ENCODE assay signal across 17 mouse cellular contexts in genomic region chr5:4398087-4398486, GRCm38 (mm10).
DNase-seq lines count a peak whose midpoint lies in the region; ATAC-seq and TF ChIP-seq lines count a peak whose summit lies in the region.
"Had no signal": no experiment of that assay in that cellular context is flagged by ENCODE, and none has a peak within 500 bp of the region (broad histone marks: within the 10 kb centered on the region; RNA-seq: fewer than 3 reads in every experiment).

No protein-coding gene starts in this region.

- no peak overlapping the region for H3K27ac ChIP-seq in midbrain, embryonic 12.5 days (replicated peaks)
- H3K27ac ChIP-seq in midbrain, postnatal 0 days (ENCODE audit: low read depth, low read length): no peak overlapping the region
- H3K27ac ChIP-seq in neural tube, embryonic 12.5 days: no peak overlapping the region
- no peak overlapping the region for H3K27ac ChIP-seq in neural tube, embryonic 15.5 days (replicated peaks)
- H3K27ac ChIP-seq in midbrain, embryonic 16.5 days (ENCODE audit: low read length): no peak overlapping the region
- H3K27ac ChIP-seq in forebrain, embryonic 10.5 days: no peak overlapping the region
- H3K27ac ChIP-seq: embryonic facial prominence, embryonic 10.5 days; gastrocnemius, adult 2 months; hindbrain, embryonic 12.5 days had no signal

- H3K4me3 ChIP-seq in midbrain, embryonic 12.5 days: no peak overlapping the region
- H3K4me3 ChIP-seq in midbrain, postnatal 0 days (ENCODE audit: low read depth, low read length): no peak overlapping the region
- H3K4me3 ChIP-seq in neural tube, embryonic 12.5 days: no peak overlapping the region
- no peak overlapping the region for H3K4me3 ChIP-seq in neural tube, embryonic 15.5 days (replicated peaks)
- no peak overlapping the region for H3K4me3 ChIP-seq in midbrain, embryonic 16.5 days (ENCODE audit: low read depth, low read length)
- no peak overlapping the region for H3K4me3 ChIP-seq in forebrain, embryonic 10.5 days
- H3K4me3 ChIP-seq: embryonic facial prominence, embryonic 10.5 days; gastrocnemius, adult 2 months; heart, embryonic 12.5 days; hindbrain, embryonic 12.5 days had no signal

- H3K4me2 ChIP-seq in midbrain, embryonic 12.5 days (replicated peaks): no peak overlapping the region
- no peak overlapping the region for H3K4me2 ChIP-seq in midbrain, postnatal 0 days (ENCODE audit: low read depth, low read length, poor library complexity, severe bottlenecking)
- H3K4me2 ChIP-seq in neural tube, embryonic 12.5 days (replicated peaks): no peak overlapping the region
- H3K4me2 ChIP-seq in neural tube, embryonic 15.5 days: no peak overlapping the region
- H3K4me2 ChIP-seq in midbrain, embryonic 16.5 days (ENCODE audit: low read length): no peak overlapping the region
- H3K4me2 ChIP-seq: heart, embryonic 12.5 days; hindbrain, embryonic 12.5 days had no signal

- no peaks in the 10 kb centered on the region for H3K9me3 ChIP-seq in midbrain, embryonic 12.5 days
- no peaks in the 10 kb centered on the region for H3K9me3 ChIP-seq in midbrain, postnatal 0 days (ENCODE audit: low read length)
- no peaks in the 10 kb centered on the region for H3K9me3 ChIP-seq in neural tube, embryonic 12.5 days
- H3K9me3 ChIP-seq in neural tube, embryonic 15.5 days (replicated peaks): no peaks in the 10 kb centered on the region
- no peaks in the 10 kb centered on the region for H3K9me3 ChIP-seq in midbrain, embryonic 16.5 days (replicated peaks; ENCODE audit: control insufficient read depth, low read length, poor library complexity, severe bottlenecking)
- H3K9me3 ChIP-seq in forebrain, embryonic 10.5 days: no peaks in the 10 kb centered on the region
- H3K9me3 ChIP-seq: embryonic facial prominence, embryonic 10.5 days; heart, embryonic 12.5 days; hindbrain, embryonic 12.5 days had no signal

- no peaks in the 10 kb centered on the region for H3K27me3 ChIP-seq in midbrain, embryonic 12.5 days
- no peaks in the 10 kb centered on the region for H3K27me3 ChIP-seq in midbrain, postnatal 0 days (ENCODE audit: insufficient read depth, low read length)
- 0 out of 2 replicates have a peak, but pooled peaks cover 2% of the 10 kb centered on the region for H3K27me3 ChIP-seq in neural tube, embryonic 12.5 days (replicated peaks)
- H3K27me3 ChIP-seq in neural tube, embryonic 15.5 days (replicated peaks): no peaks in the 10 kb centered on the region
- no peaks in the 10 kb centered on the region for H3K27me3 ChIP-seq in midbrain, embryonic 16.5 days (ENCODE audit: control insufficient read depth, insufficient read depth, low read depth, low read length)
- H3K27me3 ChIP-seq in forebrain, embryonic 10.5 days (ENCODE audit: poor library complexity, severe bottlenecking): no peaks in the 10 kb centered on the region
- H3K27me3 ChIP-seq: CH12.LX; heart, embryonic 12.5 days; hindbrain, embryonic 12.5 days had no signal

- TF ChIP-seq CTCF in midbrain, postnatal 0 days (IDR thresholded peaks at IDR 0.05): no peak

- no peak for DNase-seq in midbrain, postnatal 0 days (ENCODE audit: low spot score)
- DNase-seq in forebrain, embryonic 10.5 days (ENCODE audit: extremely low spot score, low spot score): no peak
- DNase-seq: adrenal gland, adult 2 months; adrenal gland, postnatal 25 days; cerebellum, adult 2 months; cerebellum, postnatal 10 days; gastrocnemius, adult 2 months; gastrocnemius, postnatal 25 days had no signal

- H3K36me3 ChIP-seq in midbrain, embryonic 12.5 days: no peaks in the 10 kb centered on the region
- H3K36me3 ChIP-seq in midbrain, postnatal 0 days (ENCODE audit: insufficient read depth, low read length): no peaks in the 10 kb centered on the region
- no peaks in the 10 kb centered on the region for H3K36me3 ChIP-seq in neural tube, embryonic 12.5 days
- no peaks in the 10 kb centered on the region for H3K36me3 ChIP-seq in neural tube, embryonic 15.5 days
- no peaks in the 10 kb centered on the region for H3K36me3 ChIP-seq in midbrain, embryonic 16.5 days (ENCODE audit: control insufficient read depth, insufficient read depth, low read length)
- no peaks in the 10 kb centered on the region for H3K36me3 ChIP-seq in forebrain, embryonic 10.5 days (replicated peaks)
- H3K36me3 ChIP-seq: embryonic facial prominence, embryonic 10.5 days; heart, embryonic 12.5 days; hindbrain, embryonic 12.5 days had no signal

- no peaks in the 10 kb centered on the region for H3K4me1 ChIP-seq in midbrain, embryonic 12.5 days
- H3K4me1 ChIP-seq in midbrain, postnatal 0 days (ENCODE audit: insufficient read depth, low read length): no peaks in the 10 kb centered on the region
- H3K4me1 ChIP-seq in neural tube, embryonic 12.5 days: no peaks in the 10 kb centered on the region
- H3K4me1 ChIP-seq in neural tube, embryonic 15.5 days: 0 out of 2 replicates have a peak, but pooled peaks cover 5% of the 10 kb centered on the region
- H3K4me1 ChIP-seq in midbrain, embryonic 16.5 days (ENCODE audit: control insufficient read depth, insufficient read depth, low read length): no peaks in the 10 kb centered on the region
- no peaks in the 10 kb centered on the region for H3K4me1 ChIP-seq in forebrain, embryonic 10.5 days
- H3K4me1 ChIP-seq: embryonic facial prominence, embryonic 10.5 days; heart, embryonic 12.5 days; hindbrain, embryonic 12.5 days had no signal

- H3K9ac ChIP-seq in midbrain, embryonic 12.5 days (replicated peaks): no peak overlapping the region
- no peak overlapping the region for H3K9ac ChIP-seq in midbrain, postnatal 0 days (replicated peaks; ENCODE audit: low read length, poor library complexity, severe bottlenecking)
- H3K9ac ChIP-seq in neural tube, embryonic 12.5 days: no peak overlapping the region
- H3K9ac ChIP-seq in neural tube, embryonic 15.5 days (replicated peaks): no peak overlapping the region
- H3K9ac ChIP-seq in midbrain, embryonic 16.5 days (ENCODE audit: low read depth, low read length): no peak overlapping the region
- H3K9ac ChIP-seq: heart, embryonic 12.5 days; hindbrain, embryonic 12.5 days had no signal

- ATAC-seq in midbrain, embryonic 12.5 days (ENCODE audit: low FRiP score, low read depth): peak; percentile 52; the same call in 1 of the 2 replicates
- ATAC-seq in midbrain, postnatal 0 days (ENCODE audit: low FRiP score): no peak
- ATAC-seq in neural tube, embryonic 12.5 days (ENCODE audit: low FRiP score, low read depth): peak; percentile 27; the same call in 1 of the 2 replicates
- ATAC-seq in neural tube, embryonic 15.5 days (ENCODE audit: low FRiP score): no peak
- ATAC-seq in midbrain, embryonic 16.5 days: 0 out of 2 replicates have a peak, but pooled peaks have one; percentile 28
- ATAC-seq: forebrain, embryonic 14.5 days had no signal

Comparison
In these comparisons a context has a peak if more than half of its experiments do, and no peak if none do; other contexts are left out.
1. ATAC-seq: peak in midbrain, embryonic 12.5 days (single experiment), neural tube, embryonic 12.5 days (single experiment) and midbrain, embryonic 16.5 days (single experiment); none in midbrain, postnatal 0 days (single experiment) and neural tube, embryonic 15.5 days (single experiment).